Mouse (Mus musculus): Measurements from ENCODE around the gene Prlr. TPM values are rescaled to one million over a fixed set of nuclear protein-coding genes. Genes with fewer than 3 reads are reported as not detected.

Gene Prlr
- 211 and 257 TPM in 2 replicates for total RNA-seq (2021)
- long read RNA-seq, full-length matches to known transcripts = 47 of 106 reads
- long read RNA-seq, partial matches to known transcripts = 10 of 106 reads
- long read RNA-seq, other reads (novel, unspliced or antisense) = 49 of 106 reads

GRCm38 (mm10) chr15:10177083-10177482, at the start of gene Prlr:
Gene Prlr, plus strand, starts transcription at chr15:10177238.
- no peak for DNase-seq

- DNase-seq = no peak
Measured at GRCm38 (mm10) chr15:10133781-10134180, 43.3 kb upstream of the Prlr start.

GRCm38 (mm10) chr15:10134889-10135288, 42.1 kb upstream of the Prlr start:
- DNase-seq = no peak

- no peak for DNase-seq
Measured at GRCm38 (mm10) chr15:10144520-10144919, 32.5 kb upstream of the Prlr start.

GRCm38 (mm10) chr15:10148196-10148595, 28.8 kb upstream of the Prlr start:
- no peak for DNase-seq

- DNase-seq = no peak
Measured at GRCm38 (mm10) chr15:10160663-10161062, 16.4 kb upstream of the Prlr start.

- no peak for DNase-seq
Measured at GRCm38 (mm10) chr15:10175078-10175477, 2.0 kb upstream of the Prlr start.

GRCm38 (mm10) chr15:10175656-10176055, 1.4 kb upstream of the Prlr start:
- no peak for DNase-seq

- peak; percentile 57 for DNase-seq
Measured at GRCm38 (mm10) chr15:10177519-10178130, 587 bp downstream of the Prlr start.

GRCm38 (mm10) chr15:10178131-10178566, 1.1 kb downstream of the Prlr start:
- peak; percentile 16 for DNase-seq

- no peak for DNase-seq
Measured at GRCm38 (mm10) chr15:10180694-10181093, 3.7 kb downstream of the Prlr start.

- DNase-seq = no peak
Measured at GRCm38 (mm10) chr15:10192101-10192630, 15.1 kb downstream of the Prlr start.

GRCm38 (mm10) chr15:10200991-10201390, 24.0 kb downstream of the Prlr start:
- DNase-seq = no peak

GRCm38 (mm10) chr15:10202504-10203302, 25.7 kb downstream of the Prlr start:
- no peak for DNase-seq

- no peak for DNase-seq
Measured at GRCm38 (mm10) chr15:10210261-10210770, 33.3 kb downstream of the Prlr start.

GRCm38 (mm10) chr15:10211992-10212391, 35.0 kb downstream of the Prlr start:
- no peak for DNase-seq

GRCm38 (mm10) chr15:10213213-10213612, 36.2 kb downstream of the Prlr start:
- DNase-seq = no peak

- DNase-seq = no peak
Measured at GRCm38 (mm10) chr15:10213710-10214109, 36.7 kb downstream of the Prlr start.

GRCm38 (mm10) chr15:10215719-10216118, 38.7 kb downstream of the Prlr start:
- no peak for DNase-seq

- no peak for DNase-seq
Measured at GRCm38 (mm10) chr15:10216189-10216588, 39.2 kb downstream of the Prlr start.

GRCm38 (mm10) chr15:10223614-10224155, 46.6 kb downstream of the Prlr start:
- DNase-seq = no peak

GRCm38 (mm10) chr15:10225701-10226100, 48.7 kb downstream of the Prlr start:
- no peak for DNase-seq

- no peak for DNase-seq
Measured at GRCm38 (mm10) chr15:10228636-10229035, 51.6 kb downstream of the Prlr start.

Measured in adrenal gland, postnatal 25 days (tissue).